Mouse (Mus musculus): Measurements from ENCODE around the gene Cxcl17. TPM values are rescaled to one million over a fixed set of nuclear protein-coding genes. Genes with fewer than 3 reads are reported as not detected.
A peak's percentile ranks its signal among the peaks of the same experiment; 100 is the strongest.
"Not testable (repeated sequence)": the region's sequence is repeated elsewhere in the genome, so short reads cannot be mapped to it uniquely, and the experiment has no call there.

The Cxcl17 gene
- total RNA-seq (2021): not detected
- long read RNA-seq, experiment 1, partial matches to known transcripts: 0 of 2 reads
- long read RNA-seq, experiment 1, other reads (novel, unspliced or antisense): 2 of 2 reads
- long read RNA-seq, experiment 2, partial matches to known transcripts: 0 of 1 reads
- long read RNA-seq, experiment 2, other reads (novel, unspliced or antisense): 1 of 1 reads

GRCm38 (mm10) chr7:25412833-25413441 is at the start of gene Cxcl17:
Gene Cxcl17, minus strand, starts transcription at chr7:25412886.
- no peak for DNase-seq (ENCODE audit: low spot score in 2 of 2)
- H3K27ac ChIP-seq: 0 out of 2 replicates have a peak within 1 kb of the TSS, but pooled peaks have one; percentile 39
- no peak for TF ChIP-seq CTCF (conservative IDR thresholded peaks at IDR 0.05)
- H3K4me3 ChIP-seq: no peak within 1 kb of the TSS

GRCm38 (mm10) chr7:25462033-25462337 is 49.3 kb upstream of the Cxcl17 start:
- not testable (repeated sequence) for H3K27ac ChIP-seq; DNase-seq (ENCODE audit: low spot score in 2 of 2); H3K4me3 ChIP-seq

- not testable (repeated sequence) for H3K27ac ChIP-seq, H3K4me3 ChIP-seq
- DNase-seq (ENCODE audit: low spot score in 2 of 2): peak; percentile 53 to 77
Measured at GRCm38 (mm10) chr7:25461336-25462032, 48.8 kb upstream of the Cxcl17 start.

GRCm38 (mm10) chr7:25452103-25452502 is 39.4 kb upstream of the Cxcl17 start:
- no peak for TF ChIP-seq CTCF (conservative IDR thresholded peaks at IDR 0.05)
- DNase-seq (ENCODE audit: low spot score in 2 of 2): no peak
- H3K4me3 ChIP-seq: no peak overlapping the region
- H3K27ac ChIP-seq: no peak overlapping the region

- Histone ChIP-seq H3K4me3 (no peak overlapping the region), H3K27ac (no peak overlapping the region)
- TF ChIP-seq CTCF (conservative IDR thresholded peaks at IDR 0.05): no peak
- no peak for DNase-seq (ENCODE audit: low spot score in 2 of 2)
Measured at GRCm38 (mm10) chr7:25449913-25450890, 37.5 kb upstream of the Cxcl17 start.

- TF ChIP-seq CTCF (conservative IDR thresholded peaks at IDR 0.05): no peak
- H3K4me3 ChIP-seq: no peak overlapping the region
- DNase-seq (ENCODE audit: low spot score in 2 of 2): no peak
- no peak overlapping the region for H3K27ac ChIP-seq
Measured at GRCm38 (mm10) chr7:25440816-25441153, 28.1 kb upstream of the Cxcl17 start.

GRCm38 (mm10) chr7:25439978-25440815 is 27.5 kb upstream of the Cxcl17 start:
- no peak overlapping the region for H3K27ac ChIP-seq
- TF ChIP-seq CTCF (conservative IDR thresholded peaks at IDR 0.05): no peak
- DNase-seq (ENCODE audit: low spot score in 2 of 2): no peak
- H3K4me3 ChIP-seq: no peak overlapping the region

GRCm38 (mm10) chr7:25439124-25439822 is 26.6 kb upstream of the Cxcl17 start:
- no peak for DNase-seq (ENCODE audit: low spot score in 2 of 2)
- no peak for TF ChIP-seq CTCF (conservative IDR thresholded peaks at IDR 0.05)

GRCm38 (mm10) chr7:25436704-25437103 is 24.0 kb upstream of the Cxcl17 start:
- DNase-seq (ENCODE audit: low spot score in 2 of 2): no peak
- TF ChIP-seq CTCF (conservative IDR thresholded peaks at IDR 0.05): no peak
- Histone ChIP-seq H3K27ac (peak overlapping the region; percentile 68), H3K4me3 (no peak overlapping the region)

More at GRCm38 (mm10) chr7:25439124-25439822, 26.6 kb upstream of the Cxcl17 start:
- Histone ChIP-seq H3K4me3 (no peak overlapping the region), H3K27ac (no peak overlapping the region)

GRCm38 (mm10) chr7:25436226-25436625 is 23.5 kb upstream of the Cxcl17 start:
- Histone ChIP-seq H3K4me3 (no peak overlapping the region), H3K27ac (peak overlapping the region; percentile 68)
- no peak for TF ChIP-seq CTCF (conservative IDR thresholded peaks at IDR 0.05)
- no peak for DNase-seq (ENCODE audit: low spot score in 2 of 2)

- H3K4me3 ChIP-seq: no peak overlapping the region
- no peak for TF ChIP-seq CTCF (conservative IDR thresholded peaks at IDR 0.05)
- no peak for DNase-seq (ENCODE audit: low spot score in 2 of 2)
- peak overlapping the region; percentile 66; the same call in 1 of the 2 replicates for H3K27ac ChIP-seq
Measured at GRCm38 (mm10) chr7:25435546-25435851, 22.8 kb upstream of the Cxcl17 start.
